Mouse (Mus musculus) layer of hippocampus, adult 11-12 months (tissue): ENCODE measurements around the gene C730034F03Rik.

Source experiments
- DNase-seq: peaks from one replicate; pipeline ENCODE4 v3.0.0; 2022; ENCODE audit warnings: low spot score

C730034F03Rik gene

DNA sequence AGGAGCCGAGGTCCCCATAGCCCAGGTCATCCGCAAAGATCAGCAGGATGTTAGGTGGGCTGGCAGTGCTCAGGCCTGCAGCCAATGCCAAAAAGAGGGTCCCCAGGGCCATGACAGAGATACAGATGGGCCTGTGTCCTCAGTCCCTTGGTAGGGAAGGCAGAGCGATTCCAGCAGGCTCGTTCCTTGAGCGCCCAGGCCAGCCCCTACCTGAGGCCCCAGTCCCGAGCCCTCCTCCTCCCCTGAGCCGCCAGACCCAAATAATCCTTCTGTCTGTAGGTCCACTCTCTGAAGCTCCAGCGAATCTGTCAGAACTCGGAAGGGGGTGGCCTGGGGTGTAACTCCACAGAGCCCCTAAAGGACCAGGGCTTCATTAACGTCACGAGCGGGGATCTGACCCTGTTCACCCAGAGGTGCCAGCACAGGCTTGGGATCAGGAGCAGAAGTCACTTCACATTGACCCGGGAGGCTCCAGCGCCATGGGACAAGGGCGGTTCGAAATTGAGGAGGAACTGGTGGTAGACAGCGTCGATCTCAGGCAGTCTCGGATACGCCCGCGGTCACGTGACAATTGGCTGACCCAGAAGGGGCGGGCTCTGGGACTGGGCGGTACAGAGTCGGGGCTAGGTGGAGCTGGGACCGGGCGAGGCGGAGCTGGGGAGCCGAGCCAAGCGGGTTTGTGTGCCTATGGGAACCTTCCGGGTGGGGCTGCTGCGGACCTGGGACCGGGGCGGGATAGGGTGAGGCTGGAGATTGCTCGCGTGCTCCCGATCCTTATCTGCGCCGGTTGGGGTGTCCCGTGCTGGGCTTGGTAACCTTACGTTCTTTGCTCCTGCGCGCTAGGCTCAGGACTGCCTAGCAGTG is 46.5 kb downstream of the C730034F03Rik start:
- DNase-seq, result peak; percentile 94

GRCm38 (mm10) chr15:89476475-89476815 is 47.1 kb downstream of the C730034F03Rik start:
- DNase-seq, result no peak

- DNase-seq, result no peak
These were observed 47.7 kb downstream of the C730034F03Rik start, which contains the start of gene Arsa for GRCm38 (mm10) chr15:89477091-89477491. Gene Arsa, minus strand, starts transcription at chr15:89477425.

- no peak for DNase-seq
These were observed 48.4 kb downstream of the C730034F03Rik start for GRCm38 (mm10) chr15:89477806-89478205.

DNA sequence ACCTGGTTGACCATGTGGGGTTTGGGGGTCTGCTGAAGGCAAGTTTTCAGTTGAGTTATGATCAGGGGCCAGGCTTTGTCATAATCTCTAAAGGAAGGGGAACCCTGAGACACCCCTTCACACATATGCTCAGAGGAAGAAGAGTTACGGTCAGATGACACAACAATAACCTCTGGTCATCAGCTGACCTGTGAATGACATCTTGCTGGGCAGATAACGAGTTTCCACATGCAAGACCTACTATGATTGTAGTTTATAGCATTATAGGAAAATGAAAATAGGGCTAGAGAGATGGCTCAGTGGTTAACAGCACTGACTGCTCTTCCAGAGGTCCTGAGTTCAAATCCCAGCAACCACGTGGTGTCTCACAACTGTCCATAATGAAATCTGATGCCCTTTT is 49.2 kb downstream of the C730034F03Rik start:
- no peak for DNase-seq
